Mouse (Mus musculus) stomach, embryonic 15.5 days (tissue): ENCODE measurements around the gene Gm4981. TPM values are rescaled to one million over a fixed set of nuclear protein-coding genes. Genes with fewer than 3 reads are reported as not detected.
"Not testable (repeated sequence)": the region's sequence is repeated elsewhere in the genome, so short reads cannot be mapped to it uniquely, and the experiment has no call there.

Source experiments
- ATAC-seq: fragments of 200-750 bp; cut with Nextera tagmentation; 2 replicates; pipeline ENCODE4 v1.8.0; 2017; ENCODE audit warnings: low read depth, moderate number of reproducible peaks, moderate TSS enrichment; ENCODE audit not compliant: insufficient read depth, low FRiP score
- H3K27ac ChIP-seq: fragments of 300-500 bp; sonication (generic); 2 replicates; pipeline ENCODE4 v1.5.1; 2015; ENCODE audit warnings: mild to moderate bottlenecking, inconsistent platforms
- H3K27me3 ChIP-seq: fragments of 300-500 bp; sonication (generic); replicated peaks from 2 replicates; pipeline ENCODE4 v1.6.1; 2015; ENCODE audit warnings: inconsistent platforms
- H3K36me3 ChIP-seq: fragments of 300-500 bp; sonication (generic); 2 replicates; pipeline ENCODE4 v1.6.1; 2015; ENCODE audit warnings: inconsistent platforms
- H3K4me1 ChIP-seq: fragments of 300-500 bp; sonication (generic); 2 replicates; pipeline ENCODE4 v1.6.1; 2015; ENCODE audit warnings: inconsistent platforms
- H3K4me2 ChIP-seq: fragments of 300-500 bp; sonication (generic); 2 replicates; pipeline ENCODE4 v1.6.1; 2015; ENCODE audit warnings: mild to moderate bottlenecking, inconsistent platforms
- H3K4me3 ChIP-seq: fragments of 300-500 bp; sonication (generic); replicated peaks from 2 replicates; pipeline ENCODE4 v1.5.1; 2015; ENCODE audit warnings: inconsistent platforms
- H3K9ac ChIP-seq: fragments of 300-500 bp; sonication (generic); 2 replicates; pipeline ENCODE4 v1.6.1; 2015; ENCODE audit warnings: inconsistent platforms
- H3K9me3 ChIP-seq: fragments of 300-500 bp; sonication (generic); 2 replicates; pipeline ENCODE4 v1.6.1; 2016; ENCODE audit warnings: inconsistent platforms
- WGBS: fragments of 180-500 bp; shearing (Covaris S2); methylation state at CpG from one replicate; pipeline ENCODE4 v1.1.7; 2015; 5-methylcytosine and 5-hydroxymethylcytosine counted together
- polyA plus RNA-seq: library from polyadenylated mRNA; unstranded; fragments of >200 nt; fragmentation: Nextera tagmentation; extraction: Ambion mirVana; gene quantifications from 2 replicates; pipeline ENCODE4 v1.2.1, GENCODE M21; 2015

The Gm4981 gene
- not detected in 2 replicates for polyA plus RNA-seq

- no peaks in the 10 kb centered on the region for H3K4me1 ChIP-seq
- H3K4me3 ChIP-seq, result no peak within 1 kb of the TSS
- no peak for ATAC-seq
- H3K9ac ChIP-seq, result no peak within 1 kb of the TSS
- WGBS, result 88% methylated on average over 10 of the region's 10 CpGs
- H3K9me3 ChIP-seq, result peaks cover 5% of the 10 kb centered on the region
- H3K4me2 ChIP-seq, result no peak within 1 kb of the TSS
- no peaks in the 10 kb centered on the region for H3K36me3 ChIP-seq
- no peaks in the 10 kb centered on the region for H3K27me3 ChIP-seq
- H3K27ac ChIP-seq, result no peak within 1 kb of the TSS
Observed at GRCm38 (mm10) chr10:58236613-58237012, at the start of gene Gm4981. Gene Gm4981 (minus strand): TSS chr10:58236701.

- no peak overlapping the region for H3K27ac ChIP-seq
- H3K4me2 ChIP-seq, result no peak overlapping the region
- H3K4me1 ChIP-seq, result no peaks in the 10 kb centered on the region
- no peaks in the 10 kb centered on the region for H3K27me3 ChIP-seq
- peaks cover 24% of the 10 kb centered on the region for H3K36me3 ChIP-seq
- H3K9ac ChIP-seq, result no peak overlapping the region
- ATAC-seq, result no peak
- no peaks in the 10 kb centered on the region for H3K9me3 ChIP-seq
- H3K4me3 ChIP-seq, result no peak overlapping the region
- WGBS, result 88% methylated on average over 7 of the region's 7 CpGs
Observed at GRCm38 (mm10) chr10:58282238-58282637, 45.7 kb upstream of the Gm4981 start.

- no peaks in the 10 kb centered on the region for H3K4me1 ChIP-seq
- 60% methylated on average over 5 of the region's 5 CpGs for WGBS
- H3K9ac ChIP-seq, result no peak overlapping the region
- no peak overlapping the region for H3K4me3 ChIP-seq
- no peaks in the 10 kb centered on the region for H3K9me3 ChIP-seq
- H3K27me3 ChIP-seq, result no peaks in the 10 kb centered on the region
- no peak overlapping the region for H3K4me2 ChIP-seq
- H3K36me3 ChIP-seq, result peaks cover 6% of the 10 kb centered on the region
- H3K27ac ChIP-seq, result no peak overlapping the region
- no peak for ATAC-seq
Observed at GRCm38 (mm10) chr10:58258466-58258865, 22.0 kb upstream of the Gm4981 start.

- Histone ChIP-seq H3K27me3 (no peaks in the 10 kb centered on the region), H3K9me3 (no peaks in the 10 kb centered on the region), H3K36me3 (peaks cover 2% of the 10 kb centered on the region; the same call in 1 of the 2 replicates), H3K4me1 (no peaks in the 10 kb centered on the region), H3K9ac (0 out of 2 replicates have a peak overlapping the region, but pooled peaks have one; percentile 69), H3K4me2 (peak overlapping the region; percentile 51), H3K4me3 (peak overlapping the region; percentile 91), H3K27ac (peak overlapping the region; percentile 80; the same call in 1 of the 2 replicates)
- under 1% methylated on average over 4 of the region's 4 CpGs for WGBS
- ATAC-seq, result no peak; the same call in 1 of the 2 replicates
Observed at GRCm38 (mm10) chr10:58255954-58256353, 19.5 kb upstream of the Gm4981 start.

- ATAC-seq, result peak; percentile 99
- H3K9ac ChIP-seq, result peak within 1 kb of the TSS; percentile 69; the same call in 1 of the 2 replicates
- 0 out of 2 replicates have a peak, but pooled peaks cover 2% of the 10 kb centered on the region for H3K36me3 ChIP-seq
- H3K9me3 ChIP-seq, result no peaks in the 10 kb centered on the region
- H3K27me3 ChIP-seq, result no peaks in the 10 kb centered on the region
- peak within 1 kb of the TSS; percentile 51 for H3K4me2 ChIP-seq
- H3K4me3 ChIP-seq, result peak within 1 kb of the TSS; percentile 91
- no peaks in the 10 kb centered on the region for H3K4me1 ChIP-seq
- peak within 1 kb of the TSS; percentile 80 for H3K27ac ChIP-seq
- WGBS, result 0% methylated on average over 58 of the region's 58 CpGs
Observed at GRCm38 (mm10) chr10:58255213-58255892, 18.9 kb upstream of the Gm4981 start, which contains the start of gene Gcc2. Gene Gcc2 (plus strand): TSS chr10:58255497.

- H3K36me3 ChIP-seq, result 0 out of 2 replicates have a peak, but pooled peaks cover 2% of the 10 kb centered on the region
- H3K4me3 ChIP-seq, result peak overlapping the region; percentile 91
- H3K4me2 ChIP-seq, result peak overlapping the region; percentile 51
- H3K9me3 ChIP-seq, result no peaks in the 10 kb centered on the region
- H3K4me1 ChIP-seq, result no peaks in the 10 kb centered on the region
- H3K27me3 ChIP-seq, result no peaks in the 10 kb centered on the region
- H3K27ac ChIP-seq, result no peak overlapping the region
- H3K9ac ChIP-seq, result no peak overlapping the region
- 29% methylated on average over 6 of the region's 6 CpGs for WGBS
- ATAC-seq, result no peak
Observed at GRCm38 (mm10) chr10:58254635-58255175, 18.2 kb upstream of the Gm4981 start.

- no peak overlapping the region for H3K27ac ChIP-seq
Observed at GRCm38 (mm10) chr10:58249535-58249934, 13.0 kb upstream of the Gm4981 start.

GRCm38 (mm10) chr10:58238984-58239740 lies 2.7 kb upstream of the Gm4981 start:
- H3K9me3 ChIP-seq, H3K36me3 ChIP-seq, H3K27ac ChIP-seq, H3K4me3 ChIP-seq, H3K4me2 ChIP-seq, H3K4me1 ChIP-seq, H3K27me3 ChIP-seq, H3K9ac ChIP-seq: not testable (repeated sequence)
- peak; percentile 84 for ATAC-seq
- 83% methylated on average over 8 of the region's 8 CpGs for WGBS

More at GRCm38 (mm10) chr10:58249535-58249934, 13.0 kb upstream of the Gm4981 start:
- Histone ChIP-seq H3K4me3 (no peak overlapping the region), H3K27me3 (no peaks in the 10 kb centered on the region), H3K4me2 (no peak overlapping the region), H3K36me3 (no peaks in the 10 kb centered on the region), H3K9ac (no peak overlapping the region), H3K4me1 (no peaks in the 10 kb centered on the region), H3K9me3 (no peaks in the 10 kb centered on the region)
- WGBS, result 16% methylated on average over 1 of the region's 1 CpGs
- ATAC-seq, result no peak

- 79% methylated on average over 4 of the region's 4 CpGs for WGBS
Observed at GRCm38 (mm10) chr10:58234985-58235384, 1.5 kb downstream of the Gm4981 start.

GRCm38 (mm10) chr10:58233740-58234121 lies 2.8 kb downstream of the Gm4981 start:
- H3K4me1 ChIP-seq, H3K27ac ChIP-seq, H3K27me3 ChIP-seq, H3K9ac ChIP-seq, H3K36me3 ChIP-seq, H3K4me2 ChIP-seq, H3K4me3 ChIP-seq, H3K9me3 ChIP-seq: not testable (repeated sequence)
- ATAC-seq, result peak; percentile 0; the same call in 1 of the 2 replicates

More at GRCm38 (mm10) chr10:58234985-58235384, 1.5 kb downstream of the Gm4981 start:
- H3K27ac ChIP-seq, H3K4me2 ChIP-seq, H3K36me3 ChIP-seq, H3K9me3 ChIP-seq, H3K4me3 ChIP-seq, H3K4me1 ChIP-seq, H3K9ac ChIP-seq, ATAC-seq, H3K27me3 ChIP-seq: not testable (repeated sequence)

GRCm38 (mm10) chr10:58233054-58233739 lies 3.3 kb downstream of the Gm4981 start:
- not testable (repeated sequence) for H3K27me3 ChIP-seq, H3K27ac ChIP-seq, H3K9me3 ChIP-seq, H3K36me3 ChIP-seq, H3K4me1 ChIP-seq, H3K9ac ChIP-seq, H3K4me2 ChIP-seq, H3K4me3 ChIP-seq
- ATAC-seq, result peak; percentile 33
- 74% methylated on average over 10 of the region's 10 CpGs for WGBS
